Mouse (Mus musculus) liver, adult (tissue): Measurements from ENCODE around the gene Dpp3.

Experiments used
- GATA4 ChIP-seq: IDR thresholded peaks from 2 replicates; pipeline ENCODE4 v1.6.1; 2014; ENCODE audit warnings: mild to moderate bottlenecking, low read length; ENCODE audit not compliant: insufficient replicate concordance

The Dpp3 gene

GRCm38 (mm10) chr19:4859081-4859480 is 69.0 kb downstream of the Dpp3 start:
- no peak for TF ChIP-seq GATA4
